Mouse (Mus musculus) adipose tissue, adult 10 weeks (tissue): ENCODE measurements around the gene Hist1h4c. TPM values are rescaled to one million over a fixed set of nuclear protein-coding genes. Genes with fewer than 3 reads are reported as not detected.

Experiments
- polyA plus RNA-seq: library from polyadenylated mRNA; stranded (reverse); fragments of 350-450 nt; fragmentation: Illumina TruSeq; extraction: RNeasy Lipid Tissue Mini Kit (QIAGEN cat#74804); gene quantifications from one replicate; pipeline ENCODE4 v1.2.3, GENCODE M21; 2014; ENCODE audit warnings: low read depth, low replicate concordance

Gene Hist1h4c
- 0.73 TPM for polyA plus RNA-seq

DNA sequence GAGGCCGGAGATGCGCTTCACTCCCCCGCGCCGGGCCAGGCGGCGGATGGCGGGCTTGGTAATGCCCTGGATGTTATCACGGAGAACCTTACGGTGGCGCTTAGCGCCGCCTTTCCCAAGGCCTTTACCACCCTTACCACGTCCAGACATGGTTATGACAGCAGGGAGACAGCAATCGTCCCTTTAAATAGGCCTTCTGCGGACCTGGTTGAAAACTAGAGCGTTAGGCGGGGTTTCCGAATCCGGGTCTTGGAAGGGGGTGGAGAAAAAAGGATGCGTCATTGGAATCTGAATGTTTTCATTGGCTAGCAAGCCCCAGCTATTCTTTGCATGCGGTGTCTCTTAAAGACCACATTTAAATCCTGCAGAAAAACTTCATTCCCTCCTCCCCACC, at the start of gene Hist1h4c:
Gene Hist1h4c, minus strand, starts transcription at position 155 of the 394 bp plus-strand sequence.

DNA sequence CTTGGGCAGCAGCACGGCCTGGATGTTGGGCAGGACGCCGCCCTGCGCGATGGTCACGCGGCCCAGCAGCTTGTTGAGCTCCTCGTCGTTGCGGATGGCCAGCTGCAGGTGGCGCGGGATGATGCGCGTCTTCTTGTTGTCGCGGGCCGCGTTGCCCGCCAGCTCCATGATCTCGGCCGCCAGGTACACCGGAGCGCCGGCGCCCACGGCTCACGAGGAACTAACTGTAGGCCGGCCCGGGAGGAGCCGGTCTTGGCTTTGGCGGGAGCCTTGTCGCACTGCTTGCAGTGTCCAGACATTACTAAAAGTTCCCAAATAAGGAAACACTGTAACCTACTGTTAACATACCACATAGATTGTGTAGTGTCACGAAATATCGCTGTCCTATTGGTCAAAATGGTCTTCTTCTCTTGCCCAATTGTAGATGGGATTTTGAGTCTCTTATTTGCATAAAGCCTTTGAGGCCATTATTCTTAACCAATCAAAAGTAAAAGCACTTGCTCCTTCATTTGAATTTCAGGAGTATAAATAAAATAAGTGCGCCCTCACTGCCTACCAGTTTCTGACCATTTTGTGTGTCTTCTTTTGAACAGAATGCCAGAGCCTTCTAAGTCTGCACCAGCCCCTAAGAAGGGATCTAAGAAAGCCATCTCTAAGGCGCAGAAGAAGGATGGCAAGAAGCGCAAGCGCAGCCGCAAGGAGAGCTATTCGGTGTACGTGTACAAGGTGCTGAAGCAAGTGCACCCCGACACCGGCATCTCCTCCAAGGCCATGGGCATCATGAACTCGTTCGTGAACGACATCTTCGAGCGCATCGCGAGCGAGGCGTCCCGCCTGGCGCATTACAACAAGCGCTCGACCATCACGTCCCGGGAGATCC, 48.2 kb upstream of the Hist1h4c start, which contains the start of gene Hist1h2bb:
Gene Hist1h2bb, plus strand, starts transcription at position 534 of the 880 bp plus-strand sequence.

DNA sequence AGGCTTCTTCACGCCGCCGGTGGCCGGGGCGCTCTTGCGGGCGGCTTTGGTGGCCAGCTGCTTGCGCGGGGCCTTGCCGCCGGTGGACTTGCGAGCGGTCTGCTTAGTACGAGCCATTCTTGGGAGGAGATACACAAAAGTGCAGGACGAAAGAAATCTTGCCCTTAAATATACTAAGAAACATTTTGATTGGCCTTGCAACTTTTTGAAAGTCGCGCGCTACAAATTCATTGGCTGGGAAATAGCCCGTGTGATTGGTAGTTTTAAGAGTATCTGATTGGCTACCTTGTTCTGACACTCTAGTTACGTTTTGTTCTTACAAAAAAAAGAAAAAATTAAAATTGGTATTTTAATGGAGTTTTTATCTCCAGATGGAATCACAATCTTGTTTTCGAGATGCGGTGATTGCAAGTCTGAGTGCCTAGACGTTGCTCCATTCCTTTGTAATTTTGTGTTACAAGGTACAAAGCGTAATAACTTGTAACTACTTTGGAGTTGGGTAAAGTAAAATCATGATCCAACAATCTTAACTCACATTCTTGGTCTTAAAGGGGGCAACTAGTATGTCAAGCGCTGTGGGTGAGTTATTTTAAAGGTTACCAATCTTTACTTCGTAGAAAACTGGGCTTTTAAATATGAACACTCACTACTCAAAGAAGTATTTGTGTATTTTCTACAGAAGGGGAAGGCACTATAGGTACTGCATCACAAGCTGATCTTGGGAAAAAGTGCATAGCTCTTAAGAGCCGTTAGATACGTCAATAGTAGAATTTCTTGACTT, 47.3 kb upstream of the Hist1h4c start, which contains the start of gene Hist1h3c:
Gene Hist1h3c, minus strand, starts transcription at position 222 of the 781 bp plus-strand sequence.

DNA sequence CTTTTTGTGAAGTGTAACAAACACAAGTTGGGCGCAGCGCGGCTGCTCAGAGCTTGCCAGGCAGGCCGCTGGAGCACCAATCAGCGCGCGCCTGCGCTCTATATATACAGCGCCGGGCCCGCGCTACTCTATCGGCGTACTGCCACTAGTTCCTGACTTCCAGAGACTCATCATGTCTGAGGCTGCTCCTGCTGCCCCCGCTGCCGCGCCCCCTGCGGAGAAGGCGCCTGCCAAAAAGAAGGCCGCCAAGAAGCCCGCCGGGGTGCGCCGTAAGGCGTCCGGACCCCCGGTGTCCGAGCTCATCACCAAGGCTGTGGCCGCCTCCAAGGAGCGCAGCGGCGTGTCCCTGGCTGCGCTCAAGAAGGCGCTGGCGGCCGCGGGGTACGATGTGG, 40.4 kb upstream of the Hist1h4c start, which contains the start of gene Hist1h1c:
Gene Hist1h1c, plus strand, starts transcription at position 132 of the 392 bp plus-strand sequence.

DNA sequence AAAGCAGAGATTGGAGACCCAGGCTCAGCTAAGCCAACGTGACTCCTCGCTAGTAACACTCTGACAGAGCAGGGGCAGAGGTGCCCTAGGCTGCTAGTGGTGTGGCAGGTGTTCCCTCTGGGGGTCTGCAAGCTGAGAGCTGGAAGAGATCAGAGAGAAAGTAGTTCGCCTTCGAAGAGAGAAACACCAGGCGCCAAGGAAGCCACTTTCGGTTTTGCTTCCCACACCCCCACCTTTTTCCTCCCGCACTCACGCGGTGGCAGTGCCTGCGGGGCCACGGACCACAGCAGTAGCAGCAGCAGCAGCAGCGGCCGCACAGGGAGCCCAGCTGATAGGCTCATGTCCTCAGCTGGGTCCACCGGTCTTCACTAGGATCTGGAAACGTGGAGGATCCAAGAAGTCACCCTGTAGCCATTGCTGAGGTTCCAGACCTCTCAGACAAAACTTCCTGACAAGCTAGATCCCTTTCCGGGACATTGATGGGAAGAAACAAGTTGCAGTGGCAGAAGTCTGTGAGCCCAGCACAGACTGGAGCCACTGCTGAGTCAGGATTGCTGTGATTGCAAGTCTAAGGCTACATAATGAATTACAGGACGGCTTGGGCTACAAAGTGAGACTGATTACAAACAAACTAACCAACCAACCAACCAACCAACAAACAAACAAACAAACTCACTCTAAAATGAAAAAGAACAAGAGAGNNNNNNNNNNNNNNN, 12.3 kb upstream of the Hist1h4c start, which contains the start of gene Hfe:
Gene Hfe, minus strand, starts transcription at position 481 of the 716 bp plus-strand sequence.

DNA sequence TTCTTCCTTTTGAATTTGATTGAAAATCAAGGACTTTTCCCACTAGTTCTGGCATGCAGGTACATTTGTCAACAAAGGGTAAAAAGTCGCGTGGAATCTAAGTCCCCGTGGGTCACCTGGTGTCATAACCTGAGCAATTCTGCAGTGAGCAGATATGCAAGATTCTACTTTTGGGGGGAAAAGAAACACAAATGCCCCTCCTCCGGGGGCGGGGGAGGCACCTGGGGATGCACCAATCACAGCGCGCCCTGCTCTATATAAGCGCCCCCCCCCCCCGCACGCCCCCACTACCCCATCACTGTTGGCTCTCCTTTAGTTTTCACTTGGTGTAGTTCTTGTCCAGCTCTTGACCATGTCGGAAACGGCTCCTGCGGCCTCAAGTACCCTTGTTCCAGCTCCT, 2.7 kb downstream of the Hist1h4c start, which contains the start of gene Hist1h1t:
Gene Hist1h1t, plus strand, starts transcription at position 301 of the 400 bp plus-strand sequence.

DNA sequence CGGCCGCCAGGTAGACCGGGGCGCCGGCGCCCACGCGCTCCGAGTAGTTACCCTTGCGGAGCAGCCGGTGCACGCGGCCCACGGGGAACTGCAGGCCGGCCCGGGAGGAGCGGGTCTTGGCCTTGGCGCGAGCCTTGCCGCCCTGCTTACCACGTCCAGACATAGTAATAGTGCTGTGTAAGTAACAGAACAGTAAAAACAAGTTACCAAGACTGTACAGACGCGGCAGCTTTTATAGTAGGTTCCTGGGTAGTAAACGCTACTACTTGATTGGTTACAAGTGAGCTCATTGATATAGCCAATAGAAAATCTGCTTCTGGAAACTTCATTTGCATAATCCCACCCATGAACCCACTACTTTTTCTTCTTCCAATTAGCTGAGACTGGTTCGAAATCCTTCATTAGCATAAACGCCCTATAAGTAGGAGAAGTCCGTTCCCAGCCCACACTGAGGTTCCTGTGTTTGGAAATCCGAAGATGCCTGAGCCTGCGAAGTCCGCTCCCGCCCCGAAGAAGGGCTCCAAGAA, 14.4 kb downstream of the Hist1h4c start, which contains the start of the genes Hist1h2ac and Hist1h2bc:
Gene Hist1h2ac, minus strand, starts transcription at position 194 of the 527 bp plus-strand sequence.
Gene Hist1h2bc, plus strand, starts transcription at position 445 of the 527 bp plus-strand sequence.

Other genes with a start within 250 kb of the Hist1h4c start
- 0.19 TPM for gene Btn1a1, start 232.6 kb downstream of the Hist1h4c start, polyA plus RNA-seq
- gene Btn2a2, start 209.6 kb downstream of the Hist1h4c start, polyA plus RNA-seq, result not detected
- gene Hist1h4h, start 167.4 kb downstream of the Hist1h4c start, polyA plus RNA-seq, result 24.5 TPM
- not detected for gene Hist1h2af, start 164.5 kb downstream of the Hist1h4c start, polyA plus RNA-seq
- gene Hist1h3g, start 163.0 kb downstream of the Hist1h4c start, polyA plus RNA-seq, result not detected
- gene Hist1h2bh, start 155.1 kb downstream of the Hist1h4c start, polyA plus RNA-seq, result 0.24 TPM
- not detected for gene Hist1h3f, start 154.4 kb downstream of the Hist1h4c start, polyA plus RNA-seq
- gene Hist1h4f, start 146.8 kb downstream of the Hist1h4c start, polyA plus RNA-seq, result not detected
- gene Hist1h1d, start 145.2 kb downstream of the Hist1h4c start, polyA plus RNA-seq, result 0.16 TPM
- 0.67 TPM for gene Hist1h3e, start 136.1 kb downstream of the Hist1h4c start, polyA plus RNA-seq
- gene Hist1h2ae, start 127.2 kb downstream of the Hist1h4c start, polyA plus RNA-seq, result not detected
- gene Hist1h2bg, start 127.1 kb downstream of the Hist1h4c start, polyA plus RNA-seq, result 3.0 TPM
- gene Hist1h2bf, start 124.3 kb downstream of the Hist1h4c start, polyA plus RNA-seq, result not detected
- gene Hist1h2ad, start 124.1 kb downstream of the Hist1h4c start, polyA plus RNA-seq, result not detected
- gene Hist1h3d, start 122.7 kb downstream of the Hist1h4c start, polyA plus RNA-seq, result 0.92 TPM
- 0.56 TPM for gene Hist1h4d, start 116.9 kb downstream of the Hist1h4c start, polyA plus RNA-seq
- gene Hist1h2be, start 77.3 kb downstream of the Hist1h4c start, polyA plus RNA-seq, result 7.3 TPM
- 3.9 TPM for gene Hist1h1e, start 75.9 kb downstream of the Hist1h4c start, polyA plus RNA-seq
- 0.42 TPM for gene Hist1h2ac, start 14.5 kb downstream of the Hist1h4c start, polyA plus RNA-seq
- gene Hist1h2bc, start 14.3 kb downstream of the Hist1h4c start, polyA plus RNA-seq, result 128 TPM
- not detected for gene Hist1h1t, start 2.6 kb downstream of the Hist1h4c start, polyA plus RNA-seq
- 35.7 TPM for gene Hfe, start 12.4 kb upstream of the Hist1h4c start, polyA plus RNA-seq
- 73.4 TPM for gene Hist1h1c, start 40.4 kb upstream of the Hist1h4c start, polyA plus RNA-seq
- gene Hist1h3c, start 47.1 kb upstream of the Hist1h4c start, polyA plus RNA-seq, result not detected
- not detected for gene Hist1h2bb, start 48.3 kb upstream of the Hist1h4c start, polyA plus RNA-seq
- gene Hist1h2ab, start 52.7 kb upstream of the Hist1h4c start, polyA plus RNA-seq, result not detected
- not detected for gene Hist1h3b, start 53.8 kb upstream of the Hist1h4c start, polyA plus RNA-seq
- gene Hist1h4b, start 58.6 kb upstream of the Hist1h4c start, polyA plus RNA-seq, result not detected
- 2.5 TPM for gene Hist1h4a, start 62.8 kb upstream of the Hist1h4c start, polyA plus RNA-seq
- gene Hist1h3a, start 63.9 kb upstream of the Hist1h4c start, polyA plus RNA-seq, result not detected
- gene Hist1h1a, start 65.2 kb upstream of the Hist1h4c start, polyA plus RNA-seq, result not detected
- 0.15 TPM for gene Trim38, start 71.5 kb upstream of the Hist1h4c start, polyA plus RNA-seq
- not detected for gene Slc17a2, start 108.5 kb upstream of the Hist1h4c start, polyA plus RNA-seq
- gene Slc17a3, start 141.0 kb upstream of the Hist1h4c start, polyA plus RNA-seq, result not detected
- 0.35 TPM for gene Slc17a1, start 169.3 kb upstream of the Hist1h4c start, polyA plus RNA-seq
- not detected for gene Slc17a4, start 216.6 kb upstream of the Hist1h4c start, polyA plus RNA-seq
- not detected for gene Hist1h2ba, start 235.7 kb upstream of the Hist1h4c start, polyA plus RNA-seq
- gene Hist1h2aa, start 236.0 kb upstream of the Hist1h4c start, polyA plus RNA-seq, result not detected